Mouse (Mus musculus) lung, postnatal 0 days (tissue): ENCODE measurements around the gene Grm8. TPM values are rescaled to one million over a fixed set of nuclear protein-coding genes. Genes with fewer than 3 reads are reported as not detected.
"Not testable (repeated sequence)": the region's sequence is repeated elsewhere in the genome, so short reads cannot be mapped to it uniquely, and the experiment has no call there.

Experiments used
- ATAC-seq: fragments of 200-750 bp; cut with Nextera tagmentation; 2 replicates; pipeline ENCODE4 v1.8.0; 2017; ENCODE audit warnings: moderate library complexity
- DNase-seq: peaks from one replicate; pipeline ENCODE4 v3.0.0-alpha.2; 2016; ENCODE audit warnings: low spot score
- H3K27ac ChIP-seq: fragments of 300-500 bp; sonication (generic); 2 replicates; pipeline ENCODE4 v1.5.1; 2014; ENCODE audit warnings: antibody characterized with exemption, mild to moderate bottlenecking, low read length, mixed read lengths
- H3K27me3 ChIP-seq: fragments of 300-500 bp; sonication (generic); replicated peaks from 2 replicates; pipeline ENCODE4 v1.6.1; 2014; ENCODE audit warnings: low read length, mixed read lengths; ENCODE audit not compliant: insufficient read depth
- H3K36me3 ChIP-seq: fragments of 300-500 bp; sonication (generic); 2 replicates; pipeline ENCODE4 v1.6.1; 2014; ENCODE audit warnings: low read length, mixed read lengths; ENCODE audit not compliant: insufficient read depth
- H3K4me1 ChIP-seq: fragments of 300-500 bp; sonication (generic); 2 replicates; pipeline ENCODE4 v1.6.1; 2014; ENCODE audit warnings: antibody characterized with exemption, low read depth, low read length, mixed read lengths; ENCODE audit not compliant: insufficient read depth
- H3K4me2 ChIP-seq: fragments of 300-500 bp; sonication (generic); replicated peaks from 2 replicates; pipeline ENCODE4 v1.6.1; 2014; ENCODE audit warnings: low read depth, mild to moderate bottlenecking, low read length, moderate library complexity, mixed read lengths
- H3K4me3 ChIP-seq: fragments of 300-500 bp; sonication (generic); 2 replicates; pipeline ENCODE4 v1.5.1; 2014; ENCODE audit warnings: low read depth, low read length
- H3K9ac ChIP-seq: fragments of 300-500 bp; sonication (generic); replicated peaks from 2 replicates; pipeline ENCODE4 v1.6.1; 2014; ENCODE audit warnings: low read depth, mild to moderate bottlenecking
- H3K9me3 ChIP-seq: fragments of 300-500 bp; sonication (generic); 2 replicates; pipeline ENCODE4 v1.6.1; 2016; ENCODE audit warnings: low read length, mixed read lengths
- CTCF ChIP-seq: IDR thresholded peaks from 2 replicates; pipeline ENCODE4 v1.5.1; 2016; ENCODE audit warnings: antibody characterized with exemption, mild to moderate bottlenecking
- EP300 ChIP-seq: IDR thresholded peaks from 2 replicates; pipeline ENCODE4 v1.6.1; 2016; ENCODE audit warnings: antibody characterized with exemption, mild to moderate bottlenecking, control low read depth
- WGBS: fragments of 180-500 bp; shearing (Covaris S2); extraction: QIAGEN DNeasy Blood & Tissue Kit; methylation state at CpG from one replicate; pipeline ENCODE4 v1.1.7; 2014; 5-methylcytosine and 5-hydroxymethylcytosine counted together
- polyA plus RNA-seq: library from polyadenylated mRNA; unstranded; fragments of >200 nt; fragmentation: Nextera tagmentation; extraction: Ambion mirVana; gene quantifications from 2 replicates; pipeline ENCODE4 v1.2.1, GENCODE M21; 2015

The Grm8 gene
- polyA plus RNA-seq, 1 experiment from 2014 or later, result not detected

DNA sequence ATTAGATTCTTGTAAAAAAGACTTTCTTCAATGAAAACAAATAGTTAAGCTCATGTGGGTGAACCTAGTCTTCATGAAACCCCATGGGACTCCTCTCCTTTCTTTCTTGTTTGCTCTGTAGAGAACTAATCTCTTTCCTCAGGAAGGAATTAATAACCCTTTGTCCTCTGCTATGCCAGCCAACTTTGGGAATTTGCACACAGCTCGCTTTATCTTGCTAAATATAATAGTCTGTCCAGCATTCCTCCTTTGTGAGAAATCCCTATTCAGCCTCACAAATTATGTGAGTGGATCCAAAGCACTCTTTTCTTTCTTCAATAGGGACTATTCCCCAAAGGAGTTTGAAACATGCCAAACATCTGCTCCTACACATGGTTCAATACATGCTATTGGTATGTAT is 285.3 kb downstream of the Grm8 start:
- WGBS, result 42% methylated on average over 1 of the region's 1 CpGs
- TF ChIP-seq EP300 (no peak), CTCF (no peak)
- ATAC-seq, result no peak

DNA sequence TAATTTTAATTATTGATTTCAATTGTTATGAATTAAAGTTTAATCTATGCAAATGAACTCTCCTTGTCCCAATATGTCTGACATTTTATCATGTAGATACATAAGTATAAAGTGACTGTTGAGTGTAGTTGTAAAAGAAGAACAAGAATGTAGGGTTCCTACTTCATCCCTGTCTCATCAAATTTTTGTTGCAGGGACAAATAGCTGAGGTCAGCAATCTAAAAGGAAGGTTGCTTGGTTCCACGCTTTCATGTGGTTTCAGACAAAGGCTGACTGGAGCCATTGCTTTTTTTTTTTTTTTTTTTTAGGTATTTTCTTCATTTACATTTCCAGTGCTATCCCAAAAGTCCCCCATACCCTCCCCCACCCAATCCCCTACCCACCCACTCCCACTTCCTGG is 298.8 kb downstream of the Grm8 start:
- H3K9ac ChIP-seq, result no peak overlapping the region
- TF ChIP-seq EP300, result no peak
- TF ChIP-seq CTCF, result no peak
- H3K27me3 ChIP-seq, result no peaks in the 10 kb centered on the region
- no peaks in the 10 kb centered on the region for H3K9me3 ChIP-seq
- no peak overlapping the region for H3K4me2 ChIP-seq
- no peaks in the 10 kb centered on the region for H3K36me3 ChIP-seq
- no peak for ATAC-seq
- 95% methylated on average over 1 of the region's 1 CpGs for WGBS
- no peak for DNase-seq
- H3K27ac ChIP-seq, result no peak overlapping the region
- H3K4me3 ChIP-seq, result no peak overlapping the region
- no peaks in the 10 kb centered on the region for H3K4me1 ChIP-seq

More for the DNA sequence above, 285.3 kb downstream of the Grm8 start:
- Histone ChIP-seq H3K27ac (no peak overlapping the region), H3K4me2 (no peak overlapping the region), H3K27me3 (no peaks in the 10 kb centered on the region), H3K4me1 (no peaks in the 10 kb centered on the region), H3K9me3 (no peaks in the 10 kb centered on the region), H3K4me3 (no peak overlapping the region), H3K9ac (no peak overlapping the region), H3K36me3 (no peaks in the 10 kb centered on the region)
- no peak for DNase-seq

GRCm38 (mm10) chr6:27819735-27820134 is 315.2 kb downstream of the Grm8 start:
- DNase-seq, H3K4me2 ChIP-seq, H3K27ac ChIP-seq, H3K9ac ChIP-seq, H3K27me3 ChIP-seq, ATAC-seq, H3K36me3 ChIP-seq, H3K4me3 ChIP-seq, H3K9me3 ChIP-seq, H3K4me1 ChIP-seq: not testable (repeated sequence)
- 85% methylated on average over 2 of the region's 2 CpGs for WGBS

DNA sequence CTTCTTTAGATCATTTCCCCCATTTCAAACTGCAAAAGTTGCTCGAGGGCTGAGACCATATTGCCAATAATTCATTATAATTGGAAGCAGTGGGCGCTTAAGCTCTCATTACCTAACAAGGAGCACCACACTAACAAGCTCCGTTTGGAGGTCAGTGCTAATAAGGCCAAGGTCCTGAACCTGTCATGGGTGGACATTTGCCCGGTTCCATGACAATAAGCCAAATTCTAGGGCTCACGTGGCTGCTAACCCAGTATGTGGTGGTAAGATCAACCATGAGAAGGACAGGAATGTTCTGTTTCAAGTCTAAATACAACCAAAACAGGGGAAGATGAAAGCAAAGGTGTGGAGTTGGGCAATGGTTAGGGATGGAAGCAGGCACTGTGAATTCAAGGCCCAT is 322.2 kb downstream of the Grm8 start:
- 78% methylated on average over 5 of the region's 5 CpGs for WGBS

DNA sequence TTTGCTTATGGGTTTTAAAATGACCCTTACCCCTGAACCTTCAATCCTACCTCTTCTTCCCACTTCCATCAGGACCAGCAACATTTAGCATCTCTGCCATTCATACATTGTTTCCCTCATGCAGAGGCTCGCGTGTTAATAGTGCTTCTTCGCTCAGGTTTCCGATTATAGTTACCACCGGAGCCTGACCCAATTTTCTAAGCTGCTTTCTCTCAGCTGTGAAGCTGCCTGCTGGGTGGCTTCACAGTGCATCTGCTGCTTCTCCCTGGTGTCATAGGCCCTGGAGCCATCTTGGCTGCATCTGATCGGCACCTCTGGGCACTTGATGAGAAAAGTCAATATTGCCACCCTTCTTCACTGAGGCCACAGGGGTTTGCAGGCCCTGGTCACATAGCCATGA is 325.0 kb downstream of the Grm8 start:
- DNase-seq, result no peak
- H3K4me2 ChIP-seq, result no peak overlapping the region
- H3K9me3 ChIP-seq, result no peaks in the 10 kb centered on the region
- H3K4me1 ChIP-seq, result no peaks in the 10 kb centered on the region
- WGBS, result 67% methylated on average over 6 of the region's 6 CpGs
- H3K27me3 ChIP-seq, result no peaks in the 10 kb centered on the region
- H3K27ac ChIP-seq, result no peak overlapping the region
- no peak for ATAC-seq
- no peak overlapping the region for H3K4me3 ChIP-seq
- no peak for TF ChIP-seq EP300
- TF ChIP-seq CTCF, result no peak
- no peak overlapping the region for H3K9ac ChIP-seq
- no peaks in the 10 kb centered on the region for H3K36me3 ChIP-seq

More for the DNA sequence above, 322.2 kb downstream of the Grm8 start:
- H3K27ac ChIP-seq, result no peak overlapping the region
- DNase-seq, result no peak
- ATAC-seq, result no peak
- H3K27me3 ChIP-seq, result no peaks in the 10 kb centered on the region
- no peak overlapping the region for H3K4me3 ChIP-seq
- no peak overlapping the region for H3K9ac ChIP-seq
- no peaks in the 10 kb centered on the region for H3K36me3 ChIP-seq
- no peaks in the 10 kb centered on the region for H3K9me3 ChIP-seq
- TF ChIP-seq CTCF (no peak), EP300 (no peak)
- H3K4me2 ChIP-seq, result no peak overlapping the region
- H3K4me1 ChIP-seq, result no peaks in the 10 kb centered on the region

- H3K27me3 ChIP-seq, result no peaks in the 10 kb centered on the region
- no peaks in the 10 kb centered on the region for H3K9me3 ChIP-seq
- H3K4me2 ChIP-seq, result no peak overlapping the region
- no peak overlapping the region for H3K4me3 ChIP-seq
- H3K36me3 ChIP-seq, result no peaks in the 10 kb centered on the region
- TF ChIP-seq CTCF, result no peak
- TF ChIP-seq EP300, result no peak
- H3K9ac ChIP-seq, result no peak overlapping the region
- ATAC-seq, result no peak
- DNase-seq, result no peak
- H3K27ac ChIP-seq, result no peak overlapping the region
- H3K4me1 ChIP-seq, result no peaks in the 10 kb centered on the region
Measured at GRCm38 (mm10) chr6:27806741-27807140, 328.2 kb downstream of the Grm8 start.

GRCm38 (mm10) chr6:27800881-27801572 is 334.0 kb downstream of the Grm8 start:
- H3K36me3 ChIP-seq, result no peaks in the 10 kb centered on the region
- H3K9ac ChIP-seq, result no peak overlapping the region
- H3K4me3 ChIP-seq, result no peak overlapping the region
- no peaks in the 10 kb centered on the region for H3K9me3 ChIP-seq
- H3K4me1 ChIP-seq, result no peaks in the 10 kb centered on the region
- H3K27ac ChIP-seq, result no peak overlapping the region
- TF ChIP-seq EP300 (no peak), CTCF (no peak)
- no peak overlapping the region for H3K4me2 ChIP-seq
- H3K27me3 ChIP-seq, result no peaks in the 10 kb centered on the region
- ATAC-seq, result no peak
- no peak for DNase-seq
- 59% methylated on average over 6 of the region's 6 CpGs for WGBS
